Mouse (Mus musculus): Measurements from ENCODE around the gene Hspb2.

DNA sequence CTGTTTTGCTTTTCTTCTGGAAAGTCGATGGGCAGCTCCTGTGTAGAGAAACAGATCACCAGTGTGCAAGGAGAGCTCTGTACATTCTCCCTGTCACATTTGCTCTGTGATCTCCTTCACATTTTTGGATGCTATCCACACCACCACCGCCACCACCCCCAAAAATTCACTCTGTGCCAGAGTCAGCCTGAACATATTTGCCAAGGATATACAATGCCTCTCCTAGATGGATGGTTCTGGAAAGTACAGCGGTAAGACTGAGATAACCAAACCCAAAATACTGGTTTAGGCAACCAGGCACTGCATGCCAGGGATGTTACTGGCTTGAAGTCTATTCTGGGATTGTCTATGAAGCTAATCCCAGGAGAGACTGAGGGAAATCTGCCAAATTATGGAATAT, 9.9 kb downstream of the Hspb2 start:
- TF ChIP-seq ELF1 (IDR thresholded peaks at IDR 0.05; ENCODE audit: low read depth, low read length), result no peak
- TF ChIP-seq ZNF384 (IDR thresholded peaks at IDR 0.05; ENCODE audit: low read depth, low read length), result no peak

Data from CH12.LX (cell line).